Mouse (Mus musculus) liver, adult 2 months (tissue): ENCODE measurements around the gene Hoxa4. TPM values are rescaled to one million over a fixed set of nuclear protein-coding genes. Genes with fewer than 3 reads are reported as not detected.
A peak's percentile ranks its signal among the peaks of the same experiment; 100 is the strongest.

ENCODE experiments used
- DNase-seq: peaks from one replicate; pipeline ENCODE4 v3.0.0-alpha.2; 2011; ENCODE audit warnings: low read depth, low spot score; ENCODE audit errors: extremely low read depth
- H3K27ac ChIP-seq: fragments of 200-500 bp; replicated peaks from 2 replicates; pipeline ENCODE4 v1.5.1; 2012; ENCODE audit warnings: low read depth, mild to moderate bottlenecking, control low read depth, inconsistent platforms, low read length; ENCODE audit not compliant: insufficient read depth
- H3K27me3 ChIP-seq: fragments of 200-500 bp; 2 replicates; pipeline ENCODE4 v1.6.1; 2012; ENCODE audit warnings: mild to moderate bottlenecking, moderate library complexity, low read length, inconsistent platforms; ENCODE audit not compliant: control insufficient read depth, insufficient read depth
- H3K36me3 ChIP-seq: fragments of 200-500 bp; 2 replicates; pipeline ENCODE4 v1.6.1; 2012; ENCODE audit warnings: low read length, inconsistent platforms; ENCODE audit not compliant: control insufficient read depth, insufficient read depth
- H3K4me1 ChIP-seq: fragments of 200-500 bp; 2 replicates; pipeline ENCODE4 v1.6.1; 2011; ENCODE audit warnings: low read length; ENCODE audit not compliant: control insufficient read depth, insufficient read depth
- H3K4me3 ChIP-seq: fragments of 200-500 bp; 2 replicates; pipeline ENCODE4 v1.5.1; 2011; ENCODE audit warnings: low read depth, mild to moderate bottlenecking, control low read depth, low read length, moderate library complexity; ENCODE audit not compliant: insufficient read depth
- H3K79me2 ChIP-seq: fragments of 200-500 bp; 2 replicates; pipeline ENCODE4 v1.6.1; 2012; ENCODE audit warnings: inconsistent platforms, mild to moderate bottlenecking, low read length, moderate library complexity; ENCODE audit not compliant: control insufficient read depth, insufficient read depth
- H3K9ac ChIP-seq: fragments of 200-500 bp; 2 replicates; pipeline ENCODE4 v1.6.1; 2012; ENCODE audit warnings: low read depth, mild to moderate bottlenecking, control low read depth, inconsistent platforms, low read length
- CTCF ChIP-seq: fragments of 200-500 bp; IDR thresholded peaks from 2 replicates; pipeline ENCODE4 v1.5.1; 2011; ENCODE audit warnings: low read depth, low read length, control low read depth
- POLR2A ChIP-seq: fragments of 200-500 bp; IDR thresholded peaks from 2 replicates; pipeline ENCODE4 v1.6.1; 2011; ENCODE audit warnings: low read length, control low read depth; ENCODE audit not compliant: insufficient read depth; ENCODE audit errors: extremely low read depth
- WGBS: fragments of 180-500 bp; shearing (Covaris S2); methylation state at CpG from one replicate; pipeline ENCODE4 v1.1.7; 2018; 5-methylcytosine and 5-hydroxymethylcytosine counted together
- polyA plus RNA-seq: library from polyadenylated mRNA; depleted of rRNA; stranded (reverse); fragments of >200 nt; gene quantifications from 2 replicates; pipeline ENCODE4 v1.2.3, GENCODE M21; 2012
- total RNA-seq: library from RNA; depleted of rRNA; stranded (reverse); fragments of >200 nt; gene quantifications from 2 replicates; pipeline ENCODE4 v1.2.3, GENCODE M21; 2014

The Hoxa4 gene
- total and polyA plus RNA-seq, 2 experiments: 0.23 to 0.28 TPM

DNA sequence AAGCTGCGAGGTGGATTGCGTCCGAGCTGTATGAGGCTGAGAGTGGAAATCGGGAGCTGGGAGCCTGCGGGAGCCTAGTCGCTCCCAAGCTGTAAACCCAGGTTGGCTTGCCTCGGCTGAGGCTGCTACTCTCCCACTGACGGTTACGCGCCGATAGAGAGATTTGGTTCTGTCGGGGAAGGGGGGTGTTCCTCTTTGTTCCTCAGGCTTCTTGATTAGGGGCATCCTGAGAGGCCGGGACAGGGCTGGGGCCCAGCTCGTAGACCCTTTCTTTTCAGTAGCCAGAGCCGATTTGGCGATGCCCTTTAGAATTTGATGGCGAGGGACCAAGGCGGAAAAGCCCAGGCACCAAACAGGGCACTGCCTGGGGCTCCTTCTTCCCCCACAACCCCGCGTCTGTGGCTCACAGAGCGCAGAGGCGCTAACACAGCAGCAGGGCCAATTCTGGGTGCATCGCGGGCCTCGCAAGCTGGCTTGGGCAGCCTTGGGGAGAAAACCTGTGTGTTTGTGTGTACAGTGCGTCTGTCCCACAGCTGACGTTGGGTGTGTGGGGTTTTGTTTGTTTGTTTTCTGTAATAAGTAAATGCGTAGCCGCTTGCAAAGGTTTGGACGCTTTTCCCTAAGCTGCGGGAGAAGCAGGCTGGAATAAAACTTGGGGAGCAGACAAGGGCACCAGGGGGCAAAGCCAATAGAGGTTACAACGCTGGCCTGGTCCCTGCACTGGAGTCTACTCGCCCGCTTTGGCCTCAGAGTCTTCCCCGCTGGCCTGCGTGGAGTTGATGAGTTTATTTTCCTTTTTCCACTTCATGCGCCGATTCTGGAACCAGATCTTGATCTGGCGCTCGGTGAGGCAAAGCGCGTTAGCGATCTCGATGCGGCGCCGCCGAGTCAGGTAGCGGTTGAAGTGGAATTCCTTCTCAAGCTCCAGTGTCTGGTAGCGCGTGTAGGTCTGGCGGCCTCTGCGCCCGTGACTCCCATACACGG, 14.4 kb upstream of the Hoxa4 start:
- no peak overlapping the region for H3K4me3 ChIP-seq
- no peaks in the 10 kb centered on the region for H3K79me2 ChIP-seq
- H3K4me1 ChIP-seq: no peaks in the 10 kb centered on the region; the same call in 1 of the 2 replicates
- TF ChIP-seq CTCF (no peak), POLR2A (no peak)
- peaks cover 37% of the 10 kb centered on the region for H3K27me3 ChIP-seq
- WGBS: 21% methylated on average over 55 of the region's 55 CpGs
- H3K9ac ChIP-seq: no peak overlapping the region
- H3K27ac ChIP-seq: no peak overlapping the region
- no peak for DNase-seq
- no peaks in the 10 kb centered on the region for H3K36me3 ChIP-seq

- WGBS: 25% methylated on average over 14 of the region's 14 CpGs
- H3K27me3 ChIP-seq: peaks cover 36% of the 10 kb centered on the region
- no peaks in the 10 kb centered on the region; the same call in 1 of the 2 replicates for H3K4me1 ChIP-seq
- no peaks in the 10 kb centered on the region for H3K79me2 ChIP-seq
- H3K9ac ChIP-seq: no peak overlapping the region
- DNase-seq: no peak
- H3K27ac ChIP-seq: no peak overlapping the region
- H3K36me3 ChIP-seq: no peaks in the 10 kb centered on the region
- TF ChIP-seq POLR2A (no peak), CTCF (no peak)
- no peak overlapping the region for H3K4me3 ChIP-seq
Observed at GRCm38 (mm10) chr6:52205221-52205620, 13.7 kb upstream of the Hoxa4 start.

DNA sequence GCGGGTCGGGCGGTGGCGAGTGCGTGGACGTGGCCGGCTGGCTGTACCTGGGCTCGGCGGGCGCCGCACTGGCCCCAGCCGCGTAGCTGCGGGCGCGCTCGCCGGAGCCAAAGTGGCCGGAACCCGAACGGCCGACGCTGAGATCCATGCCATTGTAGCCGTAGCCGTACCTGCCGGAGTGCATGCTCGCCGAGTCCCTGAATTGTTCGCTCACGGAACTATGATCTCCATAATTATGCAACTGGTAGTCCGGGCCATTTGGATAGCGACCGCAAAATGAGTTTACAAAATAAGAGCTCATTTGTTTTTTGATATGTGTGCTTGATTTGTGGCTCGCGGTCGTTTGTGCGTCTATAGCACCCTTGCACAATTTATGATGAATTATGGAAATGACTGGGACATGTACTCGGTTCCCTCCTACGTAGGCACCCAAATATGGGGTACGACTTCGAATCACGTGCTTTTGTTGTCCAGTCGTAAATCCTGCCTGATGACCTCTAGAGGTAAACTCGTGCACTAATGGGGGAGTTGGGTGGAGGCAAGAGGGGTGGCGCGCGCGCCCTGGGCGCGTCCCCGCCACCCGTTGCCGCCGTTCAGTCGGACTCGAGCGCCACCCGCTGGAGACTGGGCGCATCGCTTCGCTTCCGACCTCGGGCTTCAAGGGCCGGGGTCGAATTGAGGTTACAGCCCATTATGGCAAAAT, 12.6 kb upstream of the Hoxa4 start, which contains the start of gene Hoxa5:
Gene Hoxa5 (minus strand): TSS at position 538 of the 703 bp plus-strand sequence.
- Histone ChIP-seq H3K27me3 (peaks cover 36% of the 10 kb centered on the region), H3K4me3 (peak within 1 kb of the TSS; percentile 60), H3K4me1 (no peaks in the 10 kb centered on the region; the same call in 1 of the 2 replicates), H3K79me2 (no peaks in the 10 kb centered on the region), H3K27ac (peak within 1 kb of the TSS; percentile 26), H3K36me3 (no peaks in the 10 kb centered on the region), H3K9ac (peak within 1 kb of the TSS; percentile 74)
- peak; percentile 82 for TF ChIP-seq CTCF
- no peak for TF ChIP-seq POLR2A
- peak; percentile 43 for DNase-seq
- 4% methylated on average over 65 of the region's 65 CpGs for WGBS

GRCm38 (mm10) chr6:52203371-52204049, 12.0 kb upstream of the Hoxa4 start:
- no peak for DNase-seq
- H3K4me1 ChIP-seq: no peaks in the 10 kb centered on the region; the same call in 1 of the 2 replicates
- TF ChIP-seq POLR2A (no peak), CTCF (no peak)
- 4% methylated on average over 35 of the region's 46 CpGs for WGBS
- H3K79me2 ChIP-seq: no peaks in the 10 kb centered on the region
- peak overlapping the region; percentile 74 for H3K9ac ChIP-seq
- H3K27me3 ChIP-seq: peaks cover 32% of the 10 kb centered on the region
- H3K4me3 ChIP-seq: peak overlapping the region; percentile 60
- no peaks in the 10 kb centered on the region for H3K36me3 ChIP-seq
- H3K27ac ChIP-seq: peak overlapping the region; percentile 26

DNA sequence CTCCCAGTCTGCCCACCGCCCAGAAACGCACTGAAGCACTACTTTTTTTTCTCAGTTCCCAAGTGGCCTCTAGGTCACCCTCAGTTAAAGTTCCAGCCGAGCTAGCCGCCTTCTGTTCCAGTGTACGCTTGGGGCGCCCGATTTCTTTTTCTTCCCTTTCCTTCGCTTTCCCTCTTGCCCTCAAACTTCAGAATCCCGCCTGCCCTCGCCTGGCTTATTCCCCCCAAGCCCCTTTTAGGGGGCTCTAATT, 11.5 kb upstream of the Hoxa4 start:
- Histone ChIP-seq H3K27me3 (peaks cover 28% of the 10 kb centered on the region), H3K79me2 (no peaks in the 10 kb centered on the region), H3K27ac (peak overlapping the region; percentile 26), H3K4me1 (no peaks in the 10 kb centered on the region; the same call in 1 of the 2 replicates), H3K4me3 (peak overlapping the region; percentile 60), H3K9ac (peak overlapping the region; percentile 74), H3K36me3 (no peaks in the 10 kb centered on the region)
- DNase-seq: no peak
- TF ChIP-seq CTCF: no peak
- no peak for TF ChIP-seq POLR2A
- WGBS: 8% methylated on average over 10 of the region's 10 CpGs
